17 mouse cellular contexts compared by ENCODE assay signal in the genomic region with DNA sequence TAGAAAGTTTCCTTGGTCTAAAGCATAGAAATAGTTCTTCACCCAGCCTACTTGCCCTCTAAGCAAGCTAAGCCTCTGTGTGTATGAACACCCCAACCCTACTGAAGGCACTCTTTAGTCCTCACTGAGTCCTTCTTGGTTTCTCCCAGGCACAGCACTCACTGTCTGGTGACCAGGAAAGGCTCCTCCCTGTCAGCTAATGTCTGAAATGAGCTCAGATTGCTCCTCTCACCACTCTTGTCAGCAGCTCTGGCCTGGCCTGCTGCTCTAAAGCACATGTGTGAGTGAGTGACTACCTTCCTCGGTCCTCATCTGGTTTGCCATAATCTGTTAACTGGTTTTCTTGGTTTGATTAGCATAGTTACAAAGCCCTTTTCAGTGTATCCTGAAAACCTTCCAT. TPM values are rescaled to one million over a fixed set of nuclear protein-coding genes. Genes with fewer than 3 reads are reported as not detected.
DNase-seq lines count a peak whose midpoint lies in the region; ATAC-seq and TF ChIP-seq lines count a peak whose summit lies in the region.
"Had no signal": no experiment of that assay in that cellular context is flagged by ENCODE, and none has a peak within 500 bp of the region (broad histone marks: within the 10 kb centered on the region; RNA-seq: fewer than 3 reads in every experiment).

No protein-coding gene starts in this region.

- TF ChIP-seq CTCF in intestine, postnatal 0 days (IDR thresholded peaks at IDR 0.05; ENCODE audit: low read depth): no peak

- H3K27ac ChIP-seq in heart, embryonic 10.5 days: 0 out of 2 replicates have a peak overlapping the region, but pooled peaks have one; percentile 56
- H3K27ac ChIP-seq in lung, embryonic 15.5 days: peak overlapping the region; percentile 3; the same call in 1 of the 2 replicates
- peak overlapping the region; percentile 77 for H3K27ac ChIP-seq in intestine, postnatal 0 days (ENCODE audit: low read depth, low read length)
- H3K27ac ChIP-seq in stomach, embryonic 15.5 days: peak overlapping the region; percentile 42; the same call in 1 of the 2 replicates
- no peak overlapping the region for H3K27ac ChIP-seq in forebrain, embryonic 16.5 days (ENCODE audit: low read length)
- no peak overlapping the region for H3K27ac ChIP-seq in midbrain, embryonic 15.5 days
- H3K27ac ChIP-seq: forebrain, embryonic 10.5 days; hindbrain, embryonic 12.5 days had no signal

- peaks cover 2% of the 10 kb centered on the region; the same call in 1 of the 2 replicates for H3K36me3 ChIP-seq in heart, embryonic 10.5 days
- H3K36me3 ChIP-seq in lung, embryonic 15.5 days: 0 out of 2 replicates have a peak, but pooled peaks cover 1% of the 10 kb centered on the region
- H3K36me3 ChIP-seq in intestine, postnatal 0 days (ENCODE audit: control insufficient read depth, insufficient read depth): no peaks in the 10 kb centered on the region
- no peaks in the 10 kb centered on the region for H3K36me3 ChIP-seq in stomach, embryonic 15.5 days
- no peaks in the 10 kb centered on the region for H3K36me3 ChIP-seq in forebrain, embryonic 16.5 days (ENCODE audit: control insufficient read depth, insufficient read depth)
- no peaks in the 10 kb centered on the region for H3K36me3 ChIP-seq in midbrain, embryonic 15.5 days (replicated peaks)
- H3K36me3 ChIP-seq: hindbrain, embryonic 12.5 days had no signal

- H3K9me3 ChIP-seq in heart, embryonic 10.5 days: no peaks in the 10 kb centered on the region
- no peaks in the 10 kb centered on the region for H3K9me3 ChIP-seq in lung, embryonic 15.5 days
- no peaks in the 10 kb centered on the region for H3K9me3 ChIP-seq in intestine, postnatal 0 days (ENCODE audit: control insufficient read depth)
- H3K9me3 ChIP-seq in stomach, embryonic 15.5 days: no peaks in the 10 kb centered on the region
- H3K9me3 ChIP-seq in forebrain, embryonic 16.5 days (ENCODE audit: control insufficient read depth, low read length): no peaks in the 10 kb centered on the region
- no peaks in the 10 kb centered on the region for H3K9me3 ChIP-seq in midbrain, embryonic 15.5 days
- H3K9me3 ChIP-seq: forebrain, embryonic 10.5 days; hindbrain, embryonic 12.5 days had no signal

- H3K9ac ChIP-seq in lung, embryonic 15.5 days: no peak overlapping the region
- no peak overlapping the region for H3K9ac ChIP-seq in intestine, postnatal 0 days (ENCODE audit: low read depth, low read length)
- H3K9ac ChIP-seq in stomach, embryonic 15.5 days: no peak overlapping the region
- no peak overlapping the region for H3K9ac ChIP-seq in forebrain, embryonic 16.5 days (replicated peaks; ENCODE audit: low read depth, low read length)
- H3K9ac ChIP-seq in midbrain, embryonic 15.5 days: no peak overlapping the region
- H3K9ac ChIP-seq: hindbrain, embryonic 12.5 days had no signal

- H3K4me1 ChIP-seq in heart, embryonic 10.5 days: peaks cover 48% of the 10 kb centered on the region
- H3K4me1 ChIP-seq in lung, embryonic 15.5 days: peaks cover 23% of the 10 kb centered on the region
- peaks cover 15% of the 10 kb centered on the region for H3K4me1 ChIP-seq in intestine, postnatal 0 days (replicated peaks; ENCODE audit: control insufficient read depth, insufficient read depth, low read length)
- H3K4me1 ChIP-seq in stomach, embryonic 15.5 days: 0 out of 2 replicates have a peak, but pooled peaks cover 13% of the 10 kb centered on the region
- H3K4me1 ChIP-seq in forebrain, embryonic 16.5 days (replicated peaks; ENCODE audit: control insufficient read depth, insufficient read depth, low read length): 0 out of 2 replicates have a peak, but pooled peaks cover 2% of the 10 kb centered on the region
- peaks cover 11% of the 10 kb centered on the region for H3K4me1 ChIP-seq in midbrain, embryonic 15.5 days

- 27% methylated on average over 1 of the region's 1 CpGs for WGBS in heart, embryonic 10.5 days
- 62% methylated on average over 1 of the region's 1 CpGs for WGBS in lung, embryonic 15.5 days
- 46% methylated on average over 1 of the region's 1 CpGs for WGBS in intestine, postnatal 0 days
- WGBS in stomach, embryonic 15.5 days: 72% methylated on average over 1 of the region's 1 CpGs
- 83% methylated on average over 1 of the region's 1 CpGs for WGBS in forebrain, embryonic 16.5 days
- WGBS in midbrain, embryonic 15.5 days: 89% methylated on average over 1 of the region's 1 CpGs

- intact Hi-C loops in heart, postnatal 25 days (cut with DNase I): no loop called here

- no peak for ATAC-seq in lung, embryonic 15.5 days (ENCODE audit: borderline replicate concordance, extremely low read depth, low FRiP score, low TSS enrichment)
- peak; percentile 37 for ATAC-seq in intestine, postnatal 0 days
- ATAC-seq in stomach, embryonic 15.5 days (ENCODE audit: insufficient read depth, low FRiP score, low read depth): no peak
- no peak for ATAC-seq in forebrain, embryonic 16.5 days
- no peak for ATAC-seq in midbrain, embryonic 15.5 days (replicated peaks)
- ATAC-seq: activated CD4-positive, CD25-positive, alpha-beta regulatory T cell, adult 4 months had no signal

- no peak overlapping the region for H3K4me2 ChIP-seq in lung, embryonic 15.5 days
- H3K4me2 ChIP-seq in intestine, postnatal 0 days (replicated peaks; ENCODE audit: low read depth): no peak overlapping the region
- no peak overlapping the region for H3K4me2 ChIP-seq in stomach, embryonic 15.5 days
- no peak overlapping the region for H3K4me2 ChIP-seq in forebrain, embryonic 16.5 days (ENCODE audit: low read length)
- H3K4me2 ChIP-seq in midbrain, embryonic 15.5 days: no peak overlapping the region
- H3K4me2 ChIP-seq: hindbrain, embryonic 12.5 days had no signal

- no peaks in the 10 kb centered on the region for H3K27me3 ChIP-seq in heart, embryonic 10.5 days (ENCODE audit: insufficient read depth, poor library complexity, severe bottlenecking)
- H3K27me3 ChIP-seq in lung, embryonic 15.5 days: no peaks in the 10 kb centered on the region
- H3K27me3 ChIP-seq in intestine, postnatal 0 days (replicated peaks; ENCODE audit: control insufficient read depth, insufficient read depth, low read length): no peaks in the 10 kb centered on the region
- no peaks in the 10 kb centered on the region for H3K27me3 ChIP-seq in stomach, embryonic 15.5 days (replicated peaks)
- H3K27me3 ChIP-seq in forebrain, embryonic 16.5 days (replicated peaks; ENCODE audit: control insufficient read depth, insufficient read depth, low read length): no peaks in the 10 kb centered on the region
- H3K27me3 ChIP-seq in midbrain, embryonic 15.5 days (replicated peaks): no peaks in the 10 kb centered on the region
- H3K27me3 ChIP-seq: hindbrain, embryonic 12.5 days had no signal

- no peak overlapping the region for H3K4me3 ChIP-seq in heart, embryonic 10.5 days
- H3K4me3 ChIP-seq in lung, embryonic 15.5 days: no peak overlapping the region
- H3K4me3 ChIP-seq in intestine, postnatal 0 days (ENCODE audit: low read depth, low read length): no peak overlapping the region
- no peak overlapping the region for H3K4me3 ChIP-seq in stomach, embryonic 15.5 days (replicated peaks)
- no peak overlapping the region for H3K4me3 ChIP-seq in forebrain, embryonic 16.5 days (replicated peaks; ENCODE audit: low read length)
- no peak overlapping the region for H3K4me3 ChIP-seq in midbrain, embryonic 15.5 days
- H3K4me3 ChIP-seq: forebrain, embryonic 10.5 days; hindbrain, embryonic 12.5 days had no signal

- DNase-seq in heart, embryonic 10.5 days (ENCODE audit: low spot score): no peak
- no peak for DNase-seq in heart, postnatal 25 days (ENCODE audit: low spot score)
- no peak for DNase-seq in lung, postnatal 36 days
- DNase-seq: cerebellum, adult 8-10 months; left cerebral cortex, postnatal 4 days; thymus, postnatal 25 days had no signal

RNA-seq across cellular contexts. Expression of gene Gnai3, which starts 14.1 kb away (rescaled TPM):
- polyA plus RNA-seq in heart, embryonic 10.5 days (2016; fragmentation: Nextera tagmentation; extraction: Ambion mirVana): 106 and 131 TPM in 2 replicates
- 10 to 100 TPM; 18.5 to 21.3 TPM for total RNA-seq in heart, postnatal 25 days (2021)
- 162 and 165 TPM in 2 replicates for polyA plus RNA-seq in lung, embryonic 15.5 days (2015; fragmentation: Nextera tagmentation; extraction: Ambion mirVana)
- polyA plus RNA-seq in intestine, postnatal 0 days (2015; fragmentation: Nextera tagmentation; extraction: Ambion mirVana): 99.6 and 101 TPM in 2 replicates
- 161 and 169 TPM in 2 replicates for polyA plus RNA-seq in stomach, embryonic 15.5 days (2015; fragmentation: Nextera tagmentation; extraction: Ambion mirVana)
- polyA plus RNA-seq in forebrain, embryonic 16.5 days (2015; fragmentation: Nextera tagmentation; extraction: Ambion mirVana): 155 and 191 TPM in 2 replicates
- 111 and 114 TPM in 2 replicates for polyA plus RNA-seq in midbrain, embryonic 15.5 days (2015; fragmentation: Nextera tagmentation; extraction: Ambion mirVana)

RNA-seq across cellular contexts. Expression of gene Gpr61, which starts 22.9 kb away (rescaled TPM):
- 0.11 and 0.33 TPM in 2 replicates for polyA plus RNA-seq in heart, embryonic 10.5 days (2016; fragmentation: Nextera tagmentation; extraction: Ambion mirVana)
- not detected for total RNA-seq in heart, postnatal 25 days (2021)
- 0.07 TPM in 1 of 2 replicates, not detected in the other for polyA plus RNA-seq in lung, embryonic 15.5 days (2015; fragmentation: Nextera tagmentation; extraction: Ambion mirVana)
- polyA plus RNA-seq in intestine, postnatal 0 days (2015; fragmentation: Nextera tagmentation; extraction: Ambion mirVana): 0.05 and 0.13 TPM in 2 replicates
- 0.19 TPM in 2 replicates for polyA plus RNA-seq in stomach, embryonic 15.5 days (2015; fragmentation: Nextera tagmentation; extraction: Ambion mirVana)
- 2.4 and 4.3 TPM in 2 replicates for polyA plus RNA-seq in forebrain, embryonic 16.5 days (2015; fragmentation: Nextera tagmentation; extraction: Ambion mirVana)
- 5.2 and 5.7 TPM in 2 replicates for polyA plus RNA-seq in midbrain, embryonic 15.5 days (2015; fragmentation: Nextera tagmentation; extraction: Ambion mirVana)
- total RNA-seq: megakaryocyte progenitor cell, adult 5-6 weeks had no signal
- polyA plus RNA-seq: activated CD4-positive, CD25-positive, alpha-beta regulatory T cell, adult 4 months; kidney, adult 2 months had no signal

RNA-seq across cellular contexts. Expression of gene Gnat2, which starts 39.2 kb away (rescaled TPM):
- 1.1 and 1.9 TPM in 2 replicates for polyA plus RNA-seq in heart, embryonic 10.5 days (2016; fragmentation: Nextera tagmentation; extraction: Ambion mirVana)
- not detected for total RNA-seq in heart, postnatal 25 days (2021)
- 0.48 and 0.96 TPM in 2 replicates for polyA plus RNA-seq in lung, embryonic 15.5 days (2015; fragmentation: Nextera tagmentation; extraction: Ambion mirVana)
- polyA plus RNA-seq in intestine, postnatal 0 days (2015; fragmentation: Nextera tagmentation; extraction: Ambion mirVana): 0.43 and 0.80 TPM in 2 replicates
- polyA plus RNA-seq in stomach, embryonic 15.5 days (2015; fragmentation: Nextera tagmentation; extraction: Ambion mirVana): 1.8 and 2.5 TPM in 2 replicates
- polyA plus RNA-seq in forebrain, embryonic 16.5 days (2015; fragmentation: Nextera tagmentation; extraction: Ambion mirVana): 0.13 and 0.31 TPM in 2 replicates
- 0.28 and 0.38 TPM in 2 replicates for polyA plus RNA-seq in midbrain, embryonic 15.5 days (2015; fragmentation: Nextera tagmentation; extraction: Ambion mirVana)
- total RNA-seq: neutrophil, adult 5-6 weeks had no signal
- polyA plus RNA-seq: activated CD4-positive, CD25-positive, alpha-beta regulatory T cell, adult 4 months had no signal

RNA-seq across cellular contexts. Expression of gene Ampd2, which starts 45.4 kb away (rescaled TPM):
- polyA plus RNA-seq in heart, embryonic 10.5 days (2016; fragmentation: Nextera tagmentation; extraction: Ambion mirVana): 57.5 and 62.8 TPM in 2 replicates
- total RNA-seq in heart, postnatal 25 days (2021): 1 to 10 TPM; 4.7 to 6.2 TPM
- polyA plus RNA-seq in lung, embryonic 15.5 days (2015; fragmentation: Nextera tagmentation; extraction: Ambion mirVana): 38.1 and 38.4 TPM in 2 replicates
- 17.6 and 18.2 TPM in 2 replicates for polyA plus RNA-seq in intestine, postnatal 0 days (2015; fragmentation: Nextera tagmentation; extraction: Ambion mirVana)
- 49.0 and 56.1 TPM in 2 replicates for polyA plus RNA-seq in stomach, embryonic 15.5 days (2015; fragmentation: Nextera tagmentation; extraction: Ambion mirVana)
- polyA plus RNA-seq in forebrain, embryonic 16.5 days (2015; fragmentation: Nextera tagmentation; extraction: Ambion mirVana): 55.7 and 64.3 TPM in 2 replicates
- polyA plus RNA-seq in midbrain, embryonic 15.5 days (2015; fragmentation: Nextera tagmentation; extraction: Ambion mirVana): 67.9 and 76.2 TPM in 2 replicates

RNA-seq across cellular contexts. Expression of gene Amigo1, which starts 54.3 kb away (rescaled TPM):
- polyA plus RNA-seq in heart, embryonic 10.5 days (2016; fragmentation: Nextera tagmentation; extraction: Ambion mirVana): 1.4 and 3.3 TPM in 2 replicates
- total RNA-seq in heart, postnatal 25 days (2021): 10 to 100 TPM; 12.2 to 12.5 TPM
- polyA plus RNA-seq in lung, embryonic 15.5 days (2015; fragmentation: Nextera tagmentation; extraction: Ambion mirVana): 2.0 and 3.0 TPM in 2 replicates
- polyA plus RNA-seq in intestine, postnatal 0 days (2015; fragmentation: Nextera tagmentation; extraction: Ambion mirVana): 2.8 and 2.9 TPM in 2 replicates
- 3.8 and 4.4 TPM in 2 replicates for polyA plus RNA-seq in stomach, embryonic 15.5 days (2015; fragmentation: Nextera tagmentation; extraction: Ambion mirVana)
- 10.1 and 12.0 TPM in 2 replicates for polyA plus RNA-seq in forebrain, embryonic 16.5 days (2015; fragmentation: Nextera tagmentation; extraction: Ambion mirVana)
- polyA plus RNA-seq in midbrain, embryonic 15.5 days (2015; fragmentation: Nextera tagmentation; extraction: Ambion mirVana): 14.4 and 14.7 TPM in 2 replicates

Comparison
In these comparisons a context has a peak if more than half of its experiments do, and no peak if none do; other contexts are left out.
1. H3K27ac ChIP-seq: peak in heart, embryonic 10.5 days (single experiment), lung, embryonic 15.5 days (single experiment), intestine, postnatal 0 days (single experiment) and stomach, embryonic 15.5 days (single experiment); none in forebrain, embryonic 16.5 days (single experiment) and midbrain, embryonic 15.5 days (single experiment).